Mouse (Mus musculus): ENCODE results near the gene Txndc15.

- no peak for TF ChIP-seq CTCF (IDR thresholded peaks at IDR 0.05)
- no peak for TF ChIP-seq POLR2A (IDR thresholded peaks at IDR 0.05; ENCODE audit: insufficient read depth, low read depth, low read length)
- no peak for TF ChIP-seq EP300 (IDR thresholded peaks at IDR 0.05; ENCODE audit: insufficient read depth, low read depth, low read length)
Measured at GRCm38 (mm10) chr13:55687927-55688602, 26.4 kb upstream of the Txndc15 start.

Data from heart, adult 2 months (tissue).